Comparison of ENCODE assay signal across 8 mouse cellular contexts in the genomic region with DNA sequence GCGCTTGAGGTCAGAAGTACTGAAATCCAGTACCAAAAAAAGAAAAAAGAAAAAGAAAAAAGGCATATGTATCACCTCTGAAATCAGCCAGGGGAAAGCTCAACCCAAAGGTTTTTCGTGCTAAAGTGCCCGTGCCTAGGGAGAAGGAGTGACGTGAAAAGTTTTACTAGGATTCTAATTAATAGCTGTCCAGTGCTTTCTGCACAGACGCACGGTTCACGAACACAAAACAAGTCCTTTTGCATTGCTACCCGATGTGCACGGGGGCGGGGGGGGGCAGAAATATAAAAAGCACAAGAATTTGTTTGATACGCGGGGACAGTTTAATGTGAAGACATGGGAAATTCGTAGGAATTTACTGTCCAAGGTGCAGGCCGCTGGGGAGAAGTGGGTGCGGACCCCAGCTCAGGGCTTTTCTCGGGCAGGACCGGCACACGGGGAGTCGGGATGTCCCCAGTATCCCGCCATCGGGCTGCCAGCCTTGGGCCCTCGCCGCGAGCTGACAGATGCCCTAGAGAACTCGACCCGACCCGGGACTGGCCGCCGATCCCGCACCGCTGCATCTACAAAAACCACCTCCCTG. TPM values are rescaled to one million over a fixed set of nuclear protein-coding genes. Genes with fewer than 3 reads are reported as not detected.
DNase-seq lines count a peak whose midpoint lies in the region; ATAC-seq and TF ChIP-seq lines count a peak whose summit lies in the region.

No protein-coding gene starts in this region.

- peak overlapping the region; percentile 66 for H3K4me3 ChIP-seq in forebrain, postnatal 0 days (ENCODE audit: low read depth, low read length)
- H3K4me3 ChIP-seq in liver, embryonic 11.5 days (ENCODE audit: low read depth, low read length), result peak overlapping the region; percentile 69
- H3K4me3 ChIP-seq in stomach, postnatal 0 days (ENCODE audit: low read depth, low read length), result peak overlapping the region; percentile 82

- H3K27me3 ChIP-seq in forebrain, postnatal 0 days (ENCODE audit: insufficient read depth, low read length), result no peaks in the 10 kb centered on the region
- no peaks in the 10 kb centered on the region for H3K27me3 ChIP-seq in liver, embryonic 11.5 days (replicated peaks; ENCODE audit: control insufficient read depth, insufficient read depth, low read length)
- H3K27me3 ChIP-seq in stomach, postnatal 0 days (ENCODE audit: control insufficient read depth, insufficient read depth, low read length), result no peaks in the 10 kb centered on the region

- peak; percentile 66 for ATAC-seq in forebrain, postnatal 0 days
- peak; percentile 65 for ATAC-seq in liver, embryonic 11.5 days (replicated peaks; ENCODE audit: low FRiP score)
- ATAC-seq in stomach, postnatal 0 days (ENCODE audit: low FRiP score, low TSS enrichment), result no peak
- ATAC-seq in cerebellum, adult (ENCODE audit: insufficient number of reproducible peaks, low FRiP score, low TSS enrichment), result no peak; the same call in 1 of the 2 replicates

- intact Hi-C loops in heart, postnatal 36 days (cut with DNase I), result loop anchor here (2.0 kb wide), 1 partner anchor 45 kb away; the partner anchor contains the start of gene Mrps17
- intact Hi-C loops in left cerebral cortex, postnatal 14 days (cut with DNase I), result loop anchor here (5.0 kb wide), 1 partner anchor 58 kb away; the partner anchor contains the start of gene Nipsnap2

- 0 out of 2 replicates have a peak overlapping the region, but pooled peaks have one; percentile 24 for H3K27ac ChIP-seq in forebrain, postnatal 0 days (ENCODE audit: low read depth, low read length)
- H3K27ac ChIP-seq in liver, embryonic 11.5 days (ENCODE audit: low read depth, low read length), result no peak overlapping the region
- H3K27ac ChIP-seq in stomach, postnatal 0 days (replicated peaks), result peak overlapping the region; percentile 49; the same call in 1 of the 2 replicates

- H3K4me1 ChIP-seq in forebrain, postnatal 0 days (ENCODE audit: insufficient read depth), result 0 out of 2 replicates have a peak, but pooled peaks cover 5% of the 10 kb centered on the region
- H3K4me1 ChIP-seq in liver, embryonic 11.5 days (replicated peaks; ENCODE audit: control insufficient read depth, insufficient read depth, low read length), result no peaks in the 10 kb centered on the region
- H3K4me1 ChIP-seq in stomach, postnatal 0 days (replicated peaks; ENCODE audit: control insufficient read depth, insufficient read depth), result 0 out of 2 replicates have a peak, but pooled peaks cover 2% of the 10 kb centered on the region

- H3K4me2 ChIP-seq in forebrain, postnatal 0 days (ENCODE audit: low read depth), result peak overlapping the region; percentile 73
- peak overlapping the region; percentile 60 for H3K4me2 ChIP-seq in liver, embryonic 11.5 days
- peak overlapping the region; percentile 78 for H3K4me2 ChIP-seq in stomach, postnatal 0 days (replicated peaks; ENCODE audit: low read depth)

- 1% methylated on average over 31 of the region's 31 CpGs for WGBS in forebrain, postnatal 0 days
- WGBS in liver, embryonic 11.5 days, result 1% methylated on average over 31 of the region's 31 CpGs
- WGBS in stomach, postnatal 0 days, result under 1% methylated on average over 31 of the region's 31 CpGs

- TF ChIP-seq CTCF in forebrain, postnatal 0 days (IDR thresholded peaks at IDR 0.05; ENCODE audit: low read depth), result no peak
- TF ChIP-seq CTCF in stomach, postnatal 0 days (IDR thresholded peaks at IDR 0.05; ENCODE audit: low read depth), result no peak

- H3K36me3 ChIP-seq in forebrain, postnatal 0 days (ENCODE audit: insufficient read depth), result no peaks in the 10 kb centered on the region
- H3K36me3 ChIP-seq in liver, embryonic 11.5 days (ENCODE audit: control insufficient read depth, insufficient read depth, low read length), result no peaks in the 10 kb centered on the region
- H3K36me3 ChIP-seq in stomach, postnatal 0 days (ENCODE audit: control insufficient read depth, insufficient read depth, low read length), result no peaks in the 10 kb centered on the region

- no peak for TF ChIP-seq EP300 in stomach, postnatal 0 days (optimal IDR thresholded peaks at IDR 0.05)

- DNase-seq in heart, adult 11 months, result peak; percentile 82
- no peak for DNase-seq in heart, postnatal 36 days
- peak; percentile 25 for DNase-seq in MN1 (ENCODE audit: low spot score)
- no peak for DNase-seq in forebrain, postnatal 0 days
- DNase-seq in liver, embryonic 11.5 days (ENCODE audit: low spot score), result no peak
- DNase-seq in stomach, postnatal 0 days (ENCODE audit: low spot score), result no peak
- DNase-seq in left cerebral cortex, postnatal 14 days (ENCODE audit: low spot score in 2 of 2), result no peak

- no peaks in the 10 kb centered on the region for H3K9me3 ChIP-seq in forebrain, postnatal 0 days (ENCODE audit: low read length)
- H3K9me3 ChIP-seq in liver, embryonic 11.5 days (ENCODE audit: control insufficient read depth, low read length), result no peaks in the 10 kb centered on the region
- no peaks in the 10 kb centered on the region for H3K9me3 ChIP-seq in stomach, postnatal 0 days (ENCODE audit: control insufficient read depth, low read length)

- peak overlapping the region; percentile 81 for H3K9ac ChIP-seq in forebrain, postnatal 0 days
- H3K9ac ChIP-seq in liver, embryonic 11.5 days (ENCODE audit: low read depth, low read length), result peak overlapping the region; percentile 68
- peak overlapping the region; percentile 93 for H3K9ac ChIP-seq in stomach, postnatal 0 days (ENCODE audit: low read length)

RNA-seq across cellular contexts. Expression of gene Zfp11, which starts 0.4 kb away (rescaled TPM):
- total RNA-seq in heart, postnatal 36 days (2021), result 1 to 10 TPM; 2.6 to 3.2 TPM
- total RNA-seq in forebrain, postnatal 0 days (2014; rRNA removed), result 4.3 and 5.8 TPM in 2 replicates
- 3.3 and 4.8 TPM in 2 replicates for polyA plus RNA-seq in forebrain, postnatal 0 days (2015; fragmentation: Nextera tagmentation; extraction: Ambion mirVana)
- polyA plus RNA-seq in liver, embryonic 11.5 days (2014; fragmentation: Nextera tagmentation; extraction: Ambion mirVana), result 3.2 and 3.7 TPM in 2 replicates
- 0.98 and 1.2 TPM in 2 replicates for polyA plus RNA-seq in stomach, postnatal 0 days (2015; fragmentation: Nextera tagmentation; extraction: Ambion mirVana)
- 1 to 10 TPM; 7.0 to 7.1 TPM for total RNA-seq in left cerebral cortex, postnatal 14 days (2021)

RNA-seq across cellular contexts. Expression of gene Sept14, which starts 38.8 kb away (rescaled TPM):
- total RNA-seq in heart, postnatal 36 days (2021), result not detected
- total RNA-seq in forebrain, postnatal 0 days (2014; rRNA removed), result not detected in 2 replicates
- polyA plus RNA-seq in forebrain, postnatal 0 days (2015; fragmentation: Nextera tagmentation; extraction: Ambion mirVana), result not detected in 2 replicates
- polyA plus RNA-seq in liver, embryonic 11.5 days (2014; fragmentation: Nextera tagmentation; extraction: Ambion mirVana), result not detected in 2 replicates
- polyA plus RNA-seq in stomach, postnatal 0 days (2015; fragmentation: Nextera tagmentation; extraction: Ambion mirVana), result not detected in 2 replicates
- not detected for total RNA-seq in left cerebral cortex, postnatal 14 days (2021)

RNA-seq across cellular contexts. Expression of gene Mrps17, which starts 45.8 kb away (rescaled TPM):
- 10 to 100 TPM; 81.3 to 87.3 TPM for total RNA-seq in heart, postnatal 36 days (2021)
- 131 and 146 TPM in 2 replicates for total RNA-seq in forebrain, postnatal 0 days (2014; rRNA removed)
- 169 and 184 TPM in 2 replicates for polyA plus RNA-seq in forebrain, postnatal 0 days (2015; fragmentation: Nextera tagmentation; extraction: Ambion mirVana)
- polyA plus RNA-seq in liver, embryonic 11.5 days (2014; fragmentation: Nextera tagmentation; extraction: Ambion mirVana), result 209 and 221 TPM in 2 replicates
- polyA plus RNA-seq in stomach, postnatal 0 days (2015; fragmentation: Nextera tagmentation; extraction: Ambion mirVana), result 135 and 140 TPM in 2 replicates
- total RNA-seq in left cerebral cortex, postnatal 14 days (2021), result 10 to 100 TPM; 79.3 to 85.1 TPM

RNA-seq across cellular contexts. Expression of gene Nipsnap2, which starts 55.3 kb away (rescaled TPM):
- 100 to 1,000 TPM; 766 to 842 TPM for total RNA-seq in heart, postnatal 36 days (2021)
- total RNA-seq in forebrain, postnatal 0 days (2014; rRNA removed), result 71.7 and 83.2 TPM in 2 replicates
- 90.8 and 97.9 TPM in 2 replicates for polyA plus RNA-seq in forebrain, postnatal 0 days (2015; fragmentation: Nextera tagmentation; extraction: Ambion mirVana)
- 58.7 and 58.9 TPM in 2 replicates for polyA plus RNA-seq in liver, embryonic 11.5 days (2014; fragmentation: Nextera tagmentation; extraction: Ambion mirVana)
- 87.1 and 92.5 TPM in 2 replicates for polyA plus RNA-seq in stomach, postnatal 0 days (2015; fragmentation: Nextera tagmentation; extraction: Ambion mirVana)
- 10 to 100 TPM; 72.2 to 84.1 TPM for total RNA-seq in left cerebral cortex, postnatal 14 days (2021)

Comparison
In these comparisons a context has a peak if more than half of its experiments do, and no peak if none do; other contexts are left out.
1. DNase-seq: peak in heart, adult 11 months (single experiment) and MN1 (single experiment); none in heart, postnatal 36 days (0 of 2), forebrain, postnatal 0 days (single experiment), liver, embryonic 11.5 days (single experiment), stomach, postnatal 0 days (single experiment) and left cerebral cortex, postnatal 14 days (0 of 2).
2. ATAC-seq: peak in forebrain, postnatal 0 days (single experiment) and liver, embryonic 11.5 days (single experiment); none in stomach, postnatal 0 days (single experiment) and cerebellum, adult (single experiment).
3. Peak in every context shown above with its lines, with median percentiles within 50 percentile points of each other: H3K4me2 ChIP-seq, H3K4me3 ChIP-seq and H3K9ac ChIP-seq.